Mouse (Mus musculus) heart, adult 2 months (tissue): ENCODE measurements around the gene 9130213A22Rik.

ENCODE experiments used
- CTCF ChIP-seq: fragments of 200-600 bp; IDR thresholded peaks from 2 replicates; pipeline ENCODE4 v1.8.1; 2022; ENCODE audit warnings: antibody characterized with exemption, mild to moderate bottlenecking, moderate library complexity
- EP300 ChIP-seq: fragments of 200-500 bp; IDR thresholded peaks from 2 replicates; pipeline ENCODE4 v1.6.1; 2011; ENCODE audit warnings: low read depth, low read length, control low read depth; ENCODE audit not compliant: insufficient read depth
- POLR2A ChIP-seq: fragments of 200-500 bp; IDR thresholded peaks from 2 replicates; pipeline ENCODE4 v1.6.1; 2011; ENCODE audit warnings: mild to moderate bottlenecking, low read depth, low read length, control low read depth; ENCODE audit not compliant: insufficient read depth

- TF ChIP-seq POLR2A (peak; percentile 11; the same call in 1 of the 2 replicates), CTCF (no peak), EP300 (no peak)
Measured at GRCm38 (mm10) chr11:69096360-69096986, 25.9 kb downstream of the 9130213A22Rik start.
